Mouse (Mus musculus) MN1 (cell line): ENCODE results near the gene Plekhg3.

Experiments
- DNase-seq: peaks from one replicate; pipeline ENCODE4 v3.0.0-alpha.2; 2016; ENCODE audit warnings: low spot score

The Plekhg3 gene

DNA sequence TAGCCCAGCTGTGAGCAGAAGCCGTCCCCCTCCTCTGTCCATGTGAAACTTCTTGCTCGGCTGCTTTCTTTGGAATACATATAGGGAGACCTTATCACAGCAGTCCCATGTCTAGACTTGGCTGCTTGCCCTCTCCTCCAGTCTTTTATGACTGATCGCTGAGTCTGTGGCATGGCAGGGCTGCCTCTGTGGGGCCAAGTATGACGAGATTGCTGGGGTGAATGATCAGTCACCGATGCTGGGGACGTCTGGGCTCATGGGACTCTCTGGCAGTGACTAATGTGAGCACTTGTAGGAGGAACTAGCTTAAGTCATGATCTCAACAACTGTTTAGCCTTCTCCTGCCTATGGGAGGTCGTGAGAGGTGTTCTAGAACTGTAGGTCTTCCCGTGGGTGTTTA is 21.6 kb downstream of the Plekhg3 start:
- peak; percentile 21 for DNase-seq

DNA sequence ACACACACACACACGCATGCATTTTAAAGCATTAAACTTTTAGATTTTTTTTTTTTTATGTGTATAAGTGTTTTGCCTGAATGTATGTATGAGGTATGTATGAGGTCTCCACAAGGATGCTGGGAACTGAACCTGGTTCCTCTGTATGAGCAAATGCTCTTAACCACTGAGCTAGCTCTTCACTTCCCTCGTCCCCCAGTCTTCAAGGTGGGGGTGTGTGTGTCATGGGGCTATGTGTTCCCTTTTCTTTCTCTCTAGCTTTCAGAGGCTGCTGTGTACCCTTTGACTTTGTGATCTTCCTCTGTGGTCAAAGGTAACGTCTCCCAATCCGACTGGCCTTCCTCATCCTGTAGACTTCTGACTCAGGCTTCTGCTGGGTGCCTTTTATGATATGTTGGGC is 22.3 kb downstream of the Plekhg3 start:
- DNase-seq: no peak

DNA sequence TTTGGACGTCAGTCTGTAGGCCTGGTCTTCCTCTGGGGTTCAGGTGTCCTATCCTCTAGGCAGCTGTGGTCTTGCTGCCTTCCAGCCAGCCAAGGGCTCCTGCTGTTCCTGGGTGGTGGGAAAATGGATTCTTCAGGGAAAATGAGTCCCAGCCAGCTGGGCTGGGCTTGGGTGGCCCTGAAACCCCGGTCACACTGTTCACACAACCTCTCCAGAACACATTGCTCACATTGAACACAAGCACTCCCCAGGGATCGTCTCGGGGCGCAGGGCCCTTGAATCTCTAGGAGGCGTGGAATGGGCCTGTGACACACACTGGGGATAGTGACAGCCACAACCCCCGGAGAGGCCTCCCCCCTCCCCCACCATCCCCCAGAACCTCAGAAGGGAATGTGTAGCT is 23.2 kb downstream of the Plekhg3 start:
- DNase-seq: no peak

DNA sequence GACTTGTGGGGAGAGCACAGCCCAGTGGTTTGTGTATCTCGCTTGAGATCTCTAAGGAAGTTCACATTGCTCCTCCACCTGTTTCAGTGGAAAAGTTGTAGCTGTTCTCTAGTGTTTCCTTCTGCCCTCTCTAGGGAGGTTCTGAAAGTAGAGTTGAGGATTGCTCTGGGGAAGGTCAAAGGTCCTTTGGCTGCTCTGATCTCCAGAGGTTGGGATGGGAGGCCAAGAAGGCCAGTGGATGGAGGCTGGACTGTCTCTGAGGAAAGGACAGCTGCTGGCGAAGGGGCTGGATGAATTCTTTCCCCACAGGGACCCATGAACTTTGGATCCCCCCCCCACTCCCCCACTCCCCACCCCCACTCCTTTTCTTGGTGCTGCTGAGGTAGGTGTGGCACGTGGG is 23.7 kb downstream of the Plekhg3 start:
- DNase-seq: no peak

DNA sequence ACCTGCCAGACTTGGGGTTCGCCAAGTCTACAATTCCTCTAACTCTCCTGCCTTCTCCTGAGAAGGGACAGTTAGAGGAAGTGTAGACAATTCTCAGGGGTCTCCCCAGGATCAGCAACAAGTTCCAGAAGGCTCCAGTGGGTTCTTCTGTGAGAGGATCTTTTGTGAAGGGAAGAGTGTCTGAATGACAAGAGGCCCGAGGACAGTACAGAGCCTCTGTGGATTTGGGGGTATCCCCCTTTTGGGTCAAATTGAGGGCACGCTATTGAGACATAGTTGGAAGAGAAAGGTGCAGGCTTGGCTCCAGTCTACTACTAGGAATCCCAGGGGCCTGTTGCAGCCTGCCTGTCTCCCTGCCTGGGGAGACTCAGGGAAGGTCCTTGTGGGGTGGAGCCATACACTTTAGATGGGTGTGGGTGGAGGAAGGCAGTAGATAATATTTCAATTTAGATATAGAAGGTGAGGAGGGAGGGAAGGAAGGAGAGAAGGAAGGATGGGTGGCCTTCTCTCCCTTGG is 24.2 kb downstream of the Plekhg3 start:
- no peak for DNase-seq

DNA sequence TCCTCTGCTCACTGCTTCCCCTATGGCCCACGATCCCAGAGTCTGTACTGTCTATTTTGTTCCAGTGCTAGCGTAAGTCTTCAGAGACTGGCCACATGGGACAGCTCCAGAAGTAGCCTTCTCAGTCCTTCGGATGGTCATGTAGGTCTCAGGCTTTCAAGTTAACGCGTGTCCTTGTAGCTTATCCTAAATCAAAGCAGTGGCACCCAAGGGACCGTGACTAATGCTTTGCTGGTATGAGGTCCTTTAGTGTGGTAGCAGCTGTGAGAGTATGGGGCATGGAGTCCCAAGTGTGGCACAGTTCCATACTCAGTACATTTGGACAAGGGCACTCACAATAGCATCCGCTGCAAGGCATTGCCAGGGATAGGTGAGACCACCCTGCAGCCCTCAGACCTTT is 25.5 kb downstream of the Plekhg3 start:
- no peak for DNase-seq

DNA sequence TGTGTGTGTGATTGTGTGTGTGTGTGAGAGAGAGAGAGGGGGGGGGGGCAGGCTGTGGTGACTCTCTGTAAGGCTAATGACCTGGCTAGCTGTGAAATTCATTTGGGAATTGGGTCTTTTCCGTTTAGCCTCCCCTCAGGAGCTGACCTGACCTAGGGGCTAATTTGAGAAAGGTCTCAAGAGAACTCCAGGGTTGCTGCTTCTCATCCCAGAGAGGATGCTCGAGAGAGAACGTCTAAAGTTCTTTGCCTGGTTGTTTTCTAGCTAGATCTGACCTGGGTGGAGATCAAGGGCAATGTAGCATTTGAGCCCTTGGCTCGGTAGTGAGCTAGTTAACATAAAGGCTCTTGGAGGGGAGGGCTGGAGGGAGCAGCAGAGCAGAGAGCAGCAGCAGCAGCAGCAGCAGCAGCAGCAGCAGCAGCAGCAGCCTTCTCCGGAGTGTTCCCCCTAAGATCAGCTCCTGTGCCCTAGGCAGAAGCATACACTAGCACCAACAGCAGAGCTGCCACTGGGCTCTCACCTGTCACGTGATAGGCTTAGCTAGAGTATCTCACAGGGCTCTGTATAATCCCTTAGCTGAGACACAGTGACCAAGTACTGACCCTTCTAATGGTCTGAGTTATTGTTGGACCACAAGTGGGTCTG is 26.2 kb downstream of the Plekhg3 start:
- DNase-seq: no peak

DNA sequence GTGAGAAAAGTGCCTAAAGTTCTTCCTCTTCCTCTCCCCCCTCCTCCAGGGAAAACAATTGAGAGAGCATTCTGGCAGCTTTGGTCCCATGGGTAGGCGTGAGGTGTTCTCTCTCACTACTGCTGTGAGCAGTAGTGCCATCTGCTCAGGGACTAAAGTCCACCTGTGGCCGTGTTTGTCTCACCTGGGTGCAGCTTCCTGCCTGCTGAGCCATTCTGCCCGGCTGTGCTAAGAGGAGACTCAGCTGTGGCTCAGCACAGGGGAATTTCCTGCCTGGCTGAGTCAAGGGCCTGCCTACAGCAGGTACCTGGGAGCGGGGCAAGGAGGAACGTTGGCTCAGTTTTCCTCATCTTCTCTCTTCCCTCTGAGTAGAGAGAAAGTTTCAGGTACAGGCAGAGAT is 27.5 kb downstream of the Plekhg3 start:
- no peak for DNase-seq

DNA sequence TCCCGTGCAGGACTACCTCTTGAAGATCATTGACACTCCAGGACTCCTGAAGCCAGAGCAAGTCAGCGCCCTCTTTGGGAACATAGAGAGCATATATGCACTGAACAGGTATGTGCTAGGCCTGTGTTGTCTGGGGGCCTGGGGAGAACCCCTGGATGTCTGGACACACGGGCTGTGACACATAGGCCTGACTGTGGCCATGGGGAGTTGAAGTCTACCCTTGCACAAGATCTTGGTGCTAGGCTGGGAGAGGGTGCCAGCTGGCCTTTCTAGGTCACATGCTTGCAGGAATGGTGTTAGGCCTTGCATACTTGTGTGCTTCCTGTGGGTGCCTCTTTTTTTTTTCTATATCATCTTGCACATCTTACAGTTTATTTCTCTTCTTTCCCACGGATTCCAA is 31.5 kb downstream of the Plekhg3 start:
- DNase-seq: no peak

DNA sequence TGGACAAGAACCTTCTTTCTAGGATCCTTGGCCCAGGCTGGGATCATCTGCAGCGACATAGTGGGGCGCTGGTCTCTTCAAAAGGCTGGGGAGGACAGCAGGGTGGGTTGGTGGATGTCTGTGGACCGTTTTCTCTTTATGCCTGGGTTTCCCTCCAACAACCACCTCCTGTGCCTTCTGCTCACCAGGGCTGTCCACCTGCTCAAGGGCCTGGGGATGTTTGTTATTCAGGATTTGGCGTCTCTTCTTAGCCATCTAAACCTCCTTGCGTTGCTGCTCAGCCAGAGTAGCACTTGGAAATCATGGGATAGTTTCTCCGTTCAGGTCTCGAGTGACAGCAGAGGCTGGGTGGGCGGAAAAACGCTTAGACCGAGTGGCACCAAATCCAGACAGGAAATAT is 35.6 kb downstream of the Plekhg3 start:
- no peak for DNase-seq

DNA sequence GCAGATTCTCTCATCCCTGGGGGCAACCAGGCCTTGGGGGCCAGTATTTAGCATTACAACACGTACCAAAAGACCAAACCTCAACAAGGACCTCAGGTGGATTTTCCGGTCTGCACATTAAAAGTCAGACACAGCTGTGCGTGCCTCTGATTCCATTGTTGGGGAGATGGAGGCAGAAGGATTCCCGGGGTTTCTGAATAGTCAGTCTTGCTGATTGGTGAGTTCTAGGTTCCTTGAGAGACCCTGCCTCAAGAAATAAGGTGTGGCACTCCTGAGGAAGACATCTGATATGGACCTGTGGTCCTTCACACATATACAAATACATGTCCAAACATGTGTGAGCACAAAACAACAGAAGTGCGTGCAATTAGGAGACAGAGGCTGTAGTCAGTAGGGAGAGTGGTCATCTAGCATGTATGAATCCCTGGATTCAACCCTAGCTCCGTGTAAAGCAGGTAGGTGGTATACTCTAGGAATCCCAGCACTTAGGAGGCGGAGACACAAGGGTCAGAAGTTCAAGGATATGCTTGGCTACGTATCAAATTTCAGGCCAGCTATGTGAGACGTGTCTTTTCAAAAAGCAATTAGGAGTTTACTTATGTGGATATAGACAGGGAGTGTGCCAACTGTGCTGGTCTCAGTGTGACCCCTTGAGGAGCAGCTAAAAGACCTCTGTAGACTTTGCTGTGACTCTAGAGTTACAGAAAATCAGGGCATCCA is 39.7 kb downstream of the Plekhg3 start:
- DNase-seq: no peak

DNA sequence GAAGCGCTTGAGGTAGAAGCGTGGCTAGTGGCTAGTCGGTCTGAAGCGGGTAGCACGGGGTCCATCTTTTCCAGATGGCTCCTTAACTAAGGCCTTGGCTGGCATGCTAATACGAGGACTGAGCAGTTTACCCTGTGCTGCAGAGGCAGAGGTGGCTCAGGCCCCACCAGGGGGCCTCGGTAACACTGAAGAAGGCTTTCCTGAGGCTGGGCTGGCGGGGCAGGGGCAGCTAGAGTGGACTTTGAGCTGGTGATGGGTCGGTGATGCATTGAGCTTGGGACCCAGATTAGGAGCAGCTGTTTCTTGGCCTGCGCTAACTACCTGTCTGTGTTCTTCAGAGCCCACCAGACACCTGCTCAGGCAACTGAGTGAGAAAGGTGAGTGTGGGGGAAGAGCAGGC is 40.6 kb downstream of the Plekhg3 start:
- DNase-seq: no peak

DNA sequence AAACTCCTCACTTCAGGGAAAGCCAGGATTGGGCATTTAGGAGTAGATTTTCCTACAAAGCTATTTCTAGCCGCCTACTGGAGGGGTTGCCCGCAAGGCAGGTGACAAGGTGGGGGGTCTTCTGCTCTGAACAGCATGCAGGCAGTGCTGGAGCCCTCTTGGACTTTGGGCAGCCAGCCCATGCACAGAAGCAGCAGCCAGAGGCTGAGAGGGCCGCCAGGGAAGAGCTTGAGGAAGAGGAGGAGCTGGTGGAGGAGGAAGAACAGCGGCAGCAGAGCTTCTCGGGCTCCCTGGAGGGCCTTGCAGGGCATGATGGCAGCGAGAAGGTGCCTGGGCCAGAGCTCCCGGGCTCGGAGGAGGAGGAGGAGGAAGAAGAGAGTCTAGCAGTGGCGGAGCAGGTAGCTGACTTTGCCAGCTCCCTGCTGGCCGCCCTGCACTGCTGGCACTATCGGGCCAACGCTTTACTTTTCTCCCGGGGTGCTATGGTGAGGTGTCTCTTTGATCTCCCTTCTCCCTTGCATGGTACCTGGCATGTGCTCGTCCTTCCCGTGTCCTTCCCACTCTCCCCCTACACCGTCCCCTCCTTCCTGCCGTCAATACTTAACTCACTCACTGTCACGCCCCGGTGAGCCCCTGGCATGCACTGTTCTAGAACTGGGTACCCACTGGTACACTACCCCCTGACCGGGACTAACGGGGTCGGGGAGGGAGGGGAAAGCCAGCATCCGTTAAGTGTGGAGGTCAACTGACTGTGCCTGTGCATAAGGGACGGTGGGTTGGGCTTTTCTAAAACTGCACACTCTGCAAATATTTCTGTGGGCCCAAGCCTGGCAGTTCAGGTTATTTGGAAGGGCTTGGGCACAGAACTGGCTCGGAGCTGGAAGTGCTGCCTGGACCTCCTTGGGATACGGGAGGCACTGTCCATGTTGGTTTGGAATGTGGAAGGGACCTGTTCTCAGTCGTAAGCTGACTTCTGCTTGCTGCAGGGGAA is 41.9 kb downstream of the Plekhg3 start:
- no peak for DNase-seq

DNA sequence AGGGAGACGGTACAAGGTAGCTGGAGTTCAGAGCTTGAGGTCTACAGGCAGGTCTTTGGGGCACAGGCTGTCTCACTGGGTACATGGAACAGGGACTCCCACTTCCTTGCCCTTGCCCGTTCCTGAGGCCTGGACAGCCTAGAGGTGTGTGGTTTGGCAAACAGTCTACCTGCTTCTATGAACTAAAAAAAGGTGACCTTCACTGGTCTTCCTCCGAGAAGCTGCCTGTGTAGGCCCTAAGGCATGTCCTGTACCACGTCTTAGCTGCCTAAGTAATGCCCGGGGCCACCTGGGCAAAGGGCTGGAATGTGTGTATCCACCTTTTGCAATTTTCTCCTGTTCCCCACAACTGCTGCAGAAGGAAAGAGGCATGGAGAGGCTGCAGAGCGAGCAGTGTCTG is 42.7 kb downstream of the Plekhg3 start:
- no peak for DNase-seq

DNA sequence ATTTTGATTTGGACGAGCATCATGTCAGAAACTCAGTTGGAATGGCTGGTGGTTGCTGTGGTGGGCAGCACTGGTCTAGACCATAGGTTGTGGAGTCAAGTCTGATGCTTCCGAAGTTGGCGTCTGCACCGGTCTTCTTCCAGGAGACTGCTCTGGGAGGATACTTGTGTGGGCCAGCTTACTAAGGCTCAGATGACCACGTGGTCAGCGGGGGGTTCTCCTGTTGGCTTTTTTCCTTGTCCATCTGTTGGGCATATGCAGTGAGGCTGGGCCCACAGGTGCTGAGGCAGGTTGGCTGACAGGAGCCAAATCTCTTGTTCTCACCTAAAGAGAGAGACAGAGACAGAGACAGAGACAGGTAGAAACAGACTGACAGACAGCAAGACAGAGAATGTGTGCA is 44.1 kb downstream of the Plekhg3 start:
- DNase-seq: no peak

DNA sequence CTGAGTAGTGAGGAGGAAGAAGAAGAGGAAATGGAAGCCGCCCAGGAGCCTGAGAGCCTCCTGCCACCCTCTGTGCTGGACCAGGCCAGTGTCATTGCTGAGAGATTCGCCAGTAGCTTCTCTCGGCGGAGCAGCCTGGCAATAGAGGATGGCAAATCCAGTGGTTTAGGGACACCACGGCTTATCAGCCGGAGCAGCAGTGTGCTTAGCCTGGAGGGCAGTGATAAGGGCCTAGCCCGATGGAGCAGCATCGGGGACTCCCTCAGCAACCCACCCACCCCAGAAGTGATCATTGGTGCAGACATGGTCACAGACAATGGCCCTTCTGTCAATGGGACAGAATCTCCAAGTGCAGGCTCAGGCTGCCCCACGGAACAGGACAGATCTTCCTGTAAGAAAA is 45.4 kb downstream of the Plekhg3 start:
- DNase-seq: no peak

DNA sequence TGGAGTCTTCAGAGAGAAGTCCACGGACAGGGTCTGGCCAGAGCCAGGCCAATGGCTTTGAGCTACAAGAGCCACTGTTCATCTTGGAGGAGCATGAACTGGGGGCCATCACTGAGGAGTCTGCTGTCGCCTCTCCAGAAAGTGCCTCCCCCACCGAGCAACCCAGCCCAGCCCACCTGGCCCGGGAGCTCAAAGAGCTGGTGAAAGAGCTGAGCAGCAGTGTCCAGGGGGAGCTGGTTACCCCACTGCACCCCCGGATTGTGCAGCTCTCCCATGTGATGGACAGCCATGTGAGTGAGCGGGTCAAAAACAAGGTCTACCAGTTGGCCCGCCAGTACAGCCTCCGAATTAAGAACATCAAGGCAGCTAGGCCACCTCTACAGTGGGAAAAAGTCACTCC is 46.1 kb downstream of the Plekhg3 start:
- no peak for DNase-seq

DNA sequence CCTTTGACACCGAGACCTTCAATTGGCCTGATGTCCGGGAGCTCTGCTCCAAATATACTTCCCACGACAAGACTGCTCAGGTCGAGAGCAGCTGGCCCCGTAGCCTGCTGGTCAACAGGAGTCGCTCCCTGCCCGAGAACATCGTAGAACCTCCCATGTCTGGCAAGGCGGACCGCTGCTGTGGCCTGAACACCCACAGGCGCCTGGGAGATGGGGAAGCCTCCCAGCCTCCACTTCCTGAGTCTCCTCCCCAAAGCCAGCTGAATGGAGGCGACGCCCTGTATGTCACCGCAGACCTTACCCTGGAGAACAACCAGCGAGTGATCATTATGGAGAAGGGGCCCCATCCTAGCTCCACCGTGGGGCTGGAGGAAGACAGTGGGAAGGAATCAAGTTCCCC is 47.2 kb downstream of the Plekhg3 start:
- no peak for DNase-seq

DNA sequence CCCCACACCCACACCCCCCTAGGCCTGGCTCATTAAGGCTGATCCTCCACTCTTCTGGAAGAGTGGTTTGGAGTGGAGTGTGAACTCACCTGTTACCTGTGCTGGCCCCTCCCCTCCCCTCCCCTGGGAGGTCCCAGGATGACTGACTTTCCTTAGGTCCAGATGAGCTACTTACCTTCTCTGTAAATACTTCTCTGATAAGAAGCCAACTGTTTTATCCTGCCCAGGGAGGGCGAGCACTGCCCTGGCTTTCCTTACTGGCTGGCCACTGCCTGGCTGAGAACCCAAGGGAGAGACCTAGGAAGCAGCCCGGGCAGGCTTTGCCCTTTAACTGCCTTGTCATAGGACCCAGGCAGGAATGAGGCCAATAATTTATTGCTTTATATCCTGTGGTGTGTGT is 47.8 kb downstream of the Plekhg3 start:
- DNase-seq: no peak

DNA sequence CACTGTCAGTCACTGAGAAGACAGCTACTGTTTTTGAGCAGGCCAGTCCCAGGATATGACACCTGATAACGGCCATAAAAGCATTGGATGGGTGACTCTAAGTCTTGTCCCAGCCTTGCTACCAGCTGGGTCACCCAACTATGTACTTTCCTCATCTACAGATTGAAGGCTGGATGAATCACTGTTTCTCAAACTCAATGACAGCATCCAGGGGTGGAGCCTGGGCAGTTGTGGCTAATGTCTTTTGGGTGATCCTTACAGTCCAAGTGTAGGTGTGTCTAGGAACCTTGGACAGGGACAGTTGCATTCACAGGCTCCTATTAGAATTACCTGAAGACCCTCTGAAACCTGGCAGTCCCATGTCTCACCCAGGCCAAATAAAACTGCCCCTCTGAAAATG is 49.1 kb downstream of the Plekhg3 start:
- DNase-seq: no peak

DNA sequence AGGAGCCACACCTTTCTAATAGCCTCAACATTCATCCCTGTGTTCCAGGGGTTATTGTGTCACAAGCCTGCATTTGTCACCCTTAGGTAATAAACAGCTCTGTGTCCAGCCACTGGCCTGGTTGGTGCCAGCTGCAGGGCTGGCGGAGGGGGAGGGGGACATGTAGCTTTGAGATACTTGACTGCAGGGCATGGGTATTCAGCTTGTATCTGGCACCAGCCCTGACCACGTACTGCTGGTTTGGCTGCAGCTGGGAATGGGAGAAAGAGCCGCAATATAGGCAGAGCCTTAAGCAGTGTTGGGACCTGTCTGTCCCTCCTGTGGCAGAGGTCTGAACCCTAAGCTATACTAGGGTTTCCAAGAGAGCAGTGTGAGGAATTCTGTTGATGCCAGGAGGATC is 51.4 kb downstream of the Plekhg3 start:
- DNase-seq: no peak

DNA sequence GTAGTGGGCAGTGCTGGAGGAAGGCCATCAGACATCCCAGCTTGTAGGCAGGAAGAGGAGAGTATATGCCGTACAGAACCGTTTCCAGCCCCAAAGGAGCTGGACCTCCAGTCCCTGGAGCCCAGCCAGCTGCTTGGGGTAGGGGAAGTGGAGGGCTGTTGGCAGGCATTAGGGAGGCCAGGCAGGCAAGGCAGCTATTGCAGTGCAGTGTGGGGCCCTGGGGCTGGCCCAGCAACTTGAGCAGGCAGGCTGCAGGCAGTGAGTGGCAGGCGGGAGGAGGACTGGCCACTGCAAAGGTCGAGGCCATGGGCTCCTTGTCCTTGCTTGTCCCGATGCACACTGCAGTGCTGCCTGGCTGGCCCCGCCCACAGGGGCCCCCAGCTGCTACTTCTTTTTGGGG is 52.1 kb downstream of the Plekhg3 start:
- no peak for DNase-seq

DNA sequence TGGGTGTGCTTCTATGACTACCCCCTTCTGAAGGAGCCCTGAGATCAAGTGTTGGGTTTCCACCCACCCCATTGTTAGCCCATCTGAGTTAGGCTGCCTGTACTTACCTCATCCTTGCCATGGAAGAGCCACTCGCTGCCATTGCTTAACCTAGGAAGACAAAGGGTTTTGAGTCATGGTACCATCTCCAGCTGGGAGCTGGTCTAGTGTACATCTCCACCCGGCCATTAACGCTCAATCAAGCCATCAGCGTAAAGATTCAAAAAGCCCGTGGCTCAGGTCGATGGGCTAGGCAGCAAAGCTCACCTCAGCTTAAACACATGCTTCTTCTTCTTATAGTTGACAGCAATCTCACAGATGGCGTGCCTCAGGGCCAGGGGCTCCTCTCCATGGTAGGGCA is 52.8 kb downstream of the Plekhg3 start:
- DNase-seq: no peak
